Mouse (Mus musculus): Measurements from ENCODE around the gene Olfr1368. TPM values are rescaled to one million over a fixed set of nuclear protein-coding genes. Genes with fewer than 3 reads are reported as not detected.

The Olfr1368 gene
- polyA plus RNA-seq, 1 experiment, result not detected

DNA sequence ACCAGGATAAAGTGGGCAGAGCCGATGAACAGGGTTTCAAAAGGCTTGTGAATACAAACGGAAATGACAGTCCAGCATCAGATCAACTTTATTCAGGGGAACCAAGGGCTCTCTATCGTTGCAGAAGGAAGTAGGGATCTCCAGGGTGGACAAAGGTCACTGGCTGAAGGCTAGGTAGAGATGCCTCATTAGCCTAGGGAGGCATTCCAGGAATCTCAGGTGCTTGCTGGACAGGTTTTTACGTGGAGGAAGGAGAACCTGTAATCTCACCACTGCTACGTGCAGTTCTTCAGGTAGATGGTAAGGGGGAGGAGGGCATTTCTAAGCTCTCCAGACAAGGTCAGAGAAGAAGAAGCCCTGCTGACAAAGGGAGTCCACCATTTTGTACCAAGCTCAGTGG is 32.0 kb upstream of the Olfr1368 start:
- TF ChIP-seq TCF12 (IDR thresholded peaks at IDR 0.05; ENCODE audit: insufficient read depth, poor library complexity, severe bottlenecking), result no peak
- no peak for TF ChIP-seq MYOG (IDR thresholded peaks at IDR 0.05; ENCODE audit: control insufficient read depth in 1 of 3, insufficient read depth in 1 of 3, insufficient read length in 2 of 3, low read depth in 2 of 3)
- TF ChIP-seq REST (IDR thresholded peaks at IDR 0.05; ENCODE audit: insufficient read depth, insufficient read length), result no peak
- TF ChIP-seq MYOD1 (IDR thresholded peaks at IDR 0.05; ENCODE audit: control insufficient read depth in 1 of 3, insufficient read length in 2 of 3, low read depth in 2 of 3), result no peak
- no peak for TF ChIP-seq MAX (IDR thresholded peaks at IDR 0.05; ENCODE audit: low read depth)
- TF ChIP-seq POLR2A (IDR thresholded peaks at IDR 0.05; ENCODE audit: insufficient read length, low read depth), result no peak
- TF ChIP-seq POLR2AphosphoS2 (IDR thresholded peaks at IDR 0.05; ENCODE audit: insufficient read length, low read depth), result no peak
- TF ChIP-seq E2F4 (IDR thresholded peaks at IDR 0.05; ENCODE audit: insufficient read depth), result no peak
- TF ChIP-seq USF1 (IDR thresholded peaks at IDR 0.05; ENCODE audit: low read depth), result no peak
- no peak for TF ChIP-seq CEBPB (IDR thresholded peaks at IDR 0.05; ENCODE audit: insufficient read depth, poor library complexity, severe bottlenecking)
- TF ChIP-seq SRF (IDR thresholded peaks at IDR 0.05; ENCODE audit: control insufficient read depth, insufficient read length, low read depth), result no peak
- no peak for TF ChIP-seq TCF3 (IDR thresholded peaks at IDR 0.05; ENCODE audit: insufficient read length, low read depth)
- Histone ChIP-seq H3K79me2 (ENCODE audit: control insufficient read depth, insufficient read depth) (peaks cover 18% of the 10 kb centered on the region), H3ac (ENCODE audit: control insufficient read depth, insufficient read length) (no peak overlapping the region), H3K27me3 (ENCODE audit: control insufficient read depth, insufficient read depth, insufficient read length) (no peaks in the 10 kb centered on the region), H3K36me3 (ENCODE audit: control insufficient read depth, insufficient read depth) (peaks cover 3% of the 10 kb centered on the region), H3K4me3 (no peak overlapping the region), H3K4me2 (ENCODE audit: low read depth) (no peak overlapping the region)

DNA sequence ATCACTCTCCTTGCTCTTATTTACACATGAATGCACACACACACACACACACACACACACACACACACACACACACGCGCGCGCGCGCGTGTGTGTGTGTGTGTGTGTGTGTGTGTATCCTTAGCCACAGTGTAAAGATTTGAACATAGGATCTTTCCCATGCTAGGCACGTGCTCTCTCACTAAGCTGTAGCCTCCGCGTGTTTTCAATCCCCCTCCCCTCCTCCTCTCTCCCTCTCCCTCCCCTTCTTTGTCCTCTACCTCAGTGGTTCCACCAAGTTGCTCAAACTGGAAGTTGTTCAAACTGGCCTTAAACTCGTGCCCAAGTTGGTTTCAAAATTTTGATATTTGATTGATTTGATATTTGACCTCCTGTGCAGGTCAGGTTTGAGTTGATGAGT is 31.1 kb upstream of the Olfr1368 start:
- H3K4me3 ChIP-seq, result no peak overlapping the region
- no peaks in the 10 kb centered on the region for H3K36me3 ChIP-seq (ENCODE audit: control insufficient read depth, insufficient read depth)
- H3ac ChIP-seq (ENCODE audit: control insufficient read depth, insufficient read length), result no peak overlapping the region
- no peaks in the 10 kb centered on the region for H3K27me3 ChIP-seq (ENCODE audit: control insufficient read depth, insufficient read depth, insufficient read length)
- no peak overlapping the region for H3K4me2 ChIP-seq (ENCODE audit: low read depth)
- H3K79me2 ChIP-seq (ENCODE audit: control insufficient read depth, insufficient read depth), result peaks cover 9% of the 10 kb centered on the region
- no peak for TF ChIP-seq TCF3 (IDR thresholded peaks at IDR 0.05; ENCODE audit: insufficient read length, low read depth)
- no peak for TF ChIP-seq USF1 (IDR thresholded peaks at IDR 0.05; ENCODE audit: low read depth)
- TF ChIP-seq TCF12 (IDR thresholded peaks at IDR 0.05; ENCODE audit: insufficient read depth, poor library complexity, severe bottlenecking), result no peak
- no peak for TF ChIP-seq CEBPB (IDR thresholded peaks at IDR 0.05; ENCODE audit: insufficient read depth, poor library complexity, severe bottlenecking)
- no peak for TF ChIP-seq POLR2AphosphoS2 (IDR thresholded peaks at IDR 0.05; ENCODE audit: insufficient read length, low read depth)
- TF ChIP-seq POLR2A (IDR thresholded peaks at IDR 0.05; ENCODE audit: insufficient read length, low read depth), result no peak
- TF ChIP-seq SRF (IDR thresholded peaks at IDR 0.05; ENCODE audit: control insufficient read depth, insufficient read length, low read depth), result no peak
- no peak for TF ChIP-seq REST (IDR thresholded peaks at IDR 0.05; ENCODE audit: insufficient read depth, insufficient read length)
- TF ChIP-seq MYOG (IDR thresholded peaks at IDR 0.05; ENCODE audit: control insufficient read depth in 1 of 3, insufficient read depth in 1 of 3, insufficient read length in 2 of 3, low read depth in 2 of 3), result no peak
- TF ChIP-seq MAX (IDR thresholded peaks at IDR 0.05; ENCODE audit: low read depth), result no peak
- no peak for TF ChIP-seq MYOD1 (IDR thresholded peaks at IDR 0.05; ENCODE audit: control insufficient read depth in 1 of 3, insufficient read length in 2 of 3, low read depth in 2 of 3)
- TF ChIP-seq E2F4 (IDR thresholded peaks at IDR 0.05; ENCODE audit: insufficient read depth), result no peak

DNA sequence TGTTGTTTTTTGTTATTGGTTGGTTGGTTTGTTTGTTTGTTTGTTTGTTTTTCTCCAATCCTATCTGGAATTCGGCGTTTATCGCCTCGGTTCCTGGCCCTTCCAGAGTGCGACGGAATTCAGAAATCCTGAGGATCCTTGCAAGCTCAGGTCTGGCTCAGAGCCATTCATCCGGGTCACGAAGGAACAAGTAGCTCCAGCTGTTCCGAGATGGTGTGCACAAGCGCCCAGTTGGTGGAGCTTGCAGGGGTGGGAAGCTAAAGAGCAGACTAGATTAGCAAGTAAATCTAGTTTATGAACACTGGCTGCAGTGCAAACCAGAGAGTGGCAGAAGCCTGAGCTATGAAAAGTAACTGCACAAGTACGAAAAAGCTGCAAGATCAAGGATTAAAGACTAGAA is 27.4 kb upstream of the Olfr1368 start:
- H3K79me2 ChIP-seq (ENCODE audit: control insufficient read depth, insufficient read depth), result no peaks in the 10 kb centered on the region
- peak overlapping the region; percentile 21 for H3K4me3 ChIP-seq
- H3K27me3 ChIP-seq (ENCODE audit: control insufficient read depth, insufficient read depth, insufficient read length), result no peaks in the 10 kb centered on the region
- peak overlapping the region; percentile 81 for H3K4me2 ChIP-seq (ENCODE audit: low read depth)
- H3K36me3 ChIP-seq (ENCODE audit: control insufficient read depth, insufficient read depth), result no peaks in the 10 kb centered on the region
- TF ChIP-seq MYOG (IDR thresholded peaks at IDR 0.05; ENCODE audit: control insufficient read depth in 1 of 3, insufficient read depth in 1 of 3, insufficient read length in 2 of 3, low read depth in 2 of 3) (peak; percentile 31 to 69 (median 33)), MAX (IDR thresholded peaks at IDR 0.05; ENCODE audit: low read depth) (no peak), POLR2A (IDR thresholded peaks at IDR 0.05; ENCODE audit: insufficient read length, low read depth) (no peak), E2F4 (IDR thresholded peaks at IDR 0.05; ENCODE audit: insufficient read depth) (no peak), POLR2AphosphoS2 (IDR thresholded peaks at IDR 0.05; ENCODE audit: insufficient read length, low read depth) (no peak), USF1 (IDR thresholded peaks at IDR 0.05; ENCODE audit: low read depth) (no peak), MYOD1 (IDR thresholded peaks at IDR 0.05; ENCODE audit: control insufficient read depth in 1 of 3, insufficient read length in 2 of 3, low read depth in 2 of 3) (peak in 2 of 3 experiments; percentile 65 to 78)
- no peak overlapping the region for H3ac ChIP-seq (ENCODE audit: control insufficient read depth, insufficient read length)

DNA sequence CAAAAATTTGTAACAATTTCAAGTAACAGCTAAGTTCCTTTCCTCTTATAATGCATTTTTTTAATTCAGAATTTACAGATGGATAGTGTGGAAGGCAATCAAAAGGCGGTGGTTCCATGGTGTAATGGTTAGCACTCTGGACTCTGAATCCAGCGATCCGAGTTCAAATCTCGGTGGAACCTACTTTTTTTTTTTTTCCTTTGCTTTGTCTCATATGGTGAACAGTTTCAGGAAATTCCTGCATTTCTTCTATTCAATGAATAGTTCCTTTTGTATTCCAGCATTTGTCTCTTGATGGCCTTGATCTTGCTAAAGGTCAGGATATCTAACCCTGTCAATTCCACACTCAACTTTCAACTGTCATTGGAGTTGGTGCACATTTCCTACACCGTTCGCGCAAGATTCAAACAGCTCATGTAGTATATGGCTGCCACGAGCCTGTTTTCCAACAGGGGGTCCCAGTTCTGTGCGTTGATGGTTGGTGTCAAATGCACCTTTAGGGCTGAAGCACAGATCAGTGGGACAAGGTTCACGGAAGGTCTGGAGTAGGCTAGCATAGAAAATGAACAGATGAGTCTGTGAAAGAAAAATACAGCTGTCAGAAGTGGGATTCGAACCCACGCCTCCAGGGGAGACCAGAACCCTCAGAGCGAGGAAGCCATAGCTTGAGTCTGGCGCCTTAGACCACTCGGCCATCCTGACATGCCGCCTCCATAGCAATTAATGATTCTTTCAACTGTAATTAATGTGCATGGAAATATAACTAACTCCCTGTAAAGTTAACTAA is 26.8 kb upstream of the Olfr1368 start:
- H3K4me3 ChIP-seq, result peak overlapping the region; percentile 21

More for the DNA sequence above, 26.8 kb upstream of the Olfr1368 start:
- Histone ChIP-seq H3K79me2 (ENCODE audit: control insufficient read depth, insufficient read depth) (no peaks in the 10 kb centered on the region), H3ac (ENCODE audit: control insufficient read depth, insufficient read length) (no peak overlapping the region), H3K27me3 (ENCODE audit: control insufficient read depth, insufficient read depth, insufficient read length) (no peaks in the 10 kb centered on the region), H3K4me2 (ENCODE audit: low read depth) (peak overlapping the region; percentile 81), H3K36me3 (ENCODE audit: control insufficient read depth, insufficient read depth) (no peaks in the 10 kb centered on the region)
- TF ChIP-seq CEBPB (IDR thresholded peaks at IDR 0.05; ENCODE audit: insufficient read depth, poor library complexity, severe bottlenecking), result 0 out of 2 replicates have a peak, but pooled peaks have one; percentile 19
- TF ChIP-seq TCF3 (IDR thresholded peaks at IDR 0.05; ENCODE audit: insufficient read length, low read depth), result no peak

All from myocyte (in vitro differentiated cells).